Mouse (Mus musculus): ENCODE measurements at regions not wholly inside any gene's neighbourhood (a gene's known extent, or its start where the extent isn't known, plus 50 kb on each side); places are given as distances from the start of the nearest gene placed in this dataset.

GRCm38 (mm10) chr1:138343451-138343850 lies 69.9 kb downstream of the Atp6v1g3 start:
- no peak for DNase-seq (ENCODE audit: low read depth, low spot score)

GRCm38 (mm10) chr1:138344920-138345319 lies 71.4 kb downstream of the Atp6v1g3 start:
- DNase-seq (ENCODE audit: low read depth, low spot score) = no peak

- DNase-seq (ENCODE audit: low read depth, low spot score) = no peak
Observed at GRCm38 (mm10) chr1:138345992-138346391, 72.5 kb downstream of the Atp6v1g3 start.

- no peak for DNase-seq (ENCODE audit: low read depth, low spot score)
Observed at GRCm38 (mm10) chr1:138346904-138347303, 73.4 kb downstream of the Atp6v1g3 start.

GRCm38 (mm10) chr1:138348447-138348846 lies 74.9 kb downstream of the Atp6v1g3 start:
- no peak for DNase-seq (ENCODE audit: low read depth, low spot score)

- no peak for DNase-seq (ENCODE audit: low read depth, low spot score)
Observed at GRCm38 (mm10) chr1:138349099-138349498, 75.6 kb downstream of the Atp6v1g3 start.

- no peak for DNase-seq (ENCODE audit: low read depth, low spot score)
Observed at GRCm38 (mm10) chr1:138356407-138356806, 82.9 kb downstream of the Atp6v1g3 start.

- no peak for DNase-seq (ENCODE audit: low read depth, low spot score)
Observed at GRCm38 (mm10) chr1:138362684-138363472, 89.3 kb downstream of the Atp6v1g3 start.

- DNase-seq (ENCODE audit: low read depth, low spot score) = no peak
Observed at GRCm38 (mm10) chr1:138369953-138370482, 96.5 kb downstream of the Atp6v1g3 start.

GRCm38 (mm10) chr1:138371474-138371873 lies 97.9 kb downstream of the Atp6v1g3 start:
- no peak for DNase-seq (ENCODE audit: low read depth, low spot score)

- no peak for DNase-seq (ENCODE audit: low read depth, low spot score)
Observed at GRCm38 (mm10) chr1:138384146-138384545, 110.6 kb downstream of the Atp6v1g3 start.

- DNase-seq (ENCODE audit: low read depth, low spot score) = peak; percentile 20
Observed at GRCm38 (mm10) chr1:138385156-138385841, 111.8 kb downstream of the Atp6v1g3 start.

GRCm38 (mm10) chr1:138386001-138386400 lies 112.5 kb downstream of the Atp6v1g3 start:
- no peak for DNase-seq (ENCODE audit: low read depth, low spot score)

GRCm38 (mm10) chr1:138388634-138389033 lies 115.1 kb downstream of the Atp6v1g3 start:
- DNase-seq (ENCODE audit: low read depth, low spot score) = no peak

- DNase-seq (ENCODE audit: low read depth, low spot score) = no peak
Observed at GRCm38 (mm10) chr1:138389676-138390075, 116.1 kb downstream of the Atp6v1g3 start.

- no peak for DNase-seq (ENCODE audit: low read depth, low spot score)
Observed at GRCm38 (mm10) chr1:138418610-138419009, 145.1 kb downstream of the Atp6v1g3 start.

- DNase-seq (ENCODE audit: low read depth, low spot score) = no peak
Observed at GRCm38 (mm10) chr1:138427416-138427815, 153.9 kb downstream of the Atp6v1g3 start.
